ENCODE assay signal across 8 mouse cellular contexts in the genomic region with DNA sequence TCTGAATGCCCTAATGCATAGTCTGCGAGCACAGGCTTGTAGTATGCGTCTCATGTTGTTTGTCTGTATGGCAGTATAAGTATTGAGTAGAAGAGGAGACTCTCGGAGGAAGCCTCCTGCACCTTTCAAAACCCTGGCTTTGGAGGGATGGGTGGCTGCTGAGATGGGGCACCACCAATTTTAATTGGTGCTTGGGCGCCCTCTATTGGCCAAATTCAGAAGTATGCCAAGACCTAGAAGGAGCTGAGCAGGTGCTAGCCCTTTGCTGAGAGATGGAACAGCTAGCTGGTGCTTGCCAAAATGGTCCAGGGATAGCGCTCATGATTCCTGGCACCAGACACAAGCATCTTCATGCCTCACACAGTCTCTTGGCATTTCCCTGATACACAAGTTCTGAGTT. TPM values are rescaled to one million over a fixed set of nuclear protein-coding genes. Genes with fewer than 3 reads are reported as not detected.
DNase-seq lines count a peak whose midpoint lies in the region; TF ChIP-seq lines count a peak whose summit lies in the region.

No protein-coding gene starts in this region.

- DNase-seq in ZHBTc4 (ENCODE audit: low read depth, low spot score) = peak; percentile 84
- peak; percentile 89 to 95 for DNase-seq in cerebellum, postnatal 36 days
- peak; percentile 91 to 96 for DNase-seq in heart, adult 18-20 months
- peak; percentile 85 for DNase-seq in kidney, postnatal 14 days
- DNase-seq in lung, adult 2 months = peak; percentile 85
- DNase-seq in retina, embryonic 14.5 days (ENCODE audit: low spot score) = peak; percentile 93
- peak; percentile 93 for DNase-seq in thymus, postnatal 14 days

- TF ChIP-seq POLR2A in lung, adult 2 months (IDR thresholded peaks at IDR 0.05; ENCODE audit: borderline replicate concordance, extremely low read depth, low read depth, low read length) = no peak

- H3K4me3 ChIP-seq in C2C12 (ENCODE audit: insufficient read depth, poor library complexity, severe bottlenecking) = no peak overlapping the region
- H3K4me3 ChIP-seq in lung, adult 2 months (replicated peaks; ENCODE audit: extremely low read depth, low read depth, low read length) = no peak overlapping the region

- peak; percentile 43 for TF ChIP-seq CTCF in C2C12 (IDR thresholded peaks at IDR 0.05; ENCODE audit: control insufficient read depth, insufficient read depth, insufficient read length)
- TF ChIP-seq CTCF in lung, adult 2 months (IDR thresholded peaks at IDR 0.05; ENCODE audit: insufficient read depth, low read length) = peak; percentile 70

- no peak overlapping the region for H3ac ChIP-seq in C2C12 (ENCODE audit: control insufficient read depth, insufficient read length, low read depth)

- no peaks in the 10 kb centered on the region for H3K27me3 ChIP-seq in C2C12 (ENCODE audit: control insufficient read depth, insufficient read depth, insufficient read length)

- 21% methylated on average over 5 of the region's 5 CpGs for WGBS in lung, adult 2 months

- H3K4me1 ChIP-seq in lung, adult 2 months (ENCODE audit: control insufficient read depth, insufficient read depth, low read length) = peaks cover 45% of the 10 kb centered on the region

- no peaks in the 10 kb centered on the region for H3K79me2 ChIP-seq in C2C12 (ENCODE audit: control insufficient read depth, insufficient read depth)

- H3K36me3 ChIP-seq in C2C12 (ENCODE audit: control insufficient read depth, insufficient read depth) = no peaks in the 10 kb centered on the region

- no peaks in the 10 kb centered on the region for H3K79me3 ChIP-seq in C2C12 (ENCODE audit: low read depth)

TF ChIP-seq in C2C12, 6 proteins besides CTCF, POLR2A, EP300 and RAD21:
- TF ChIP-seq MYOD1 (IDR thresholded peaks at IDR 0.05; ENCODE audit: control insufficient read depth, insufficient read length, low read depth) = peak; percentile 26
- TF ChIP-seq MYOG (IDR thresholded peaks at IDR 0.05; ENCODE audit: control insufficient read depth, extremely low read depth, insufficient read length) = no peak

RNA-seq across cellular contexts. Expression of gene Naglu, which starts 12.0 kb away (rescaled TPM):
- 7.3 TPM for polyA plus RNA-seq in C2C12 (2012; fragmentation: generic; extraction: Trizol)
- total RNA-seq in heart, adult 18-20 months (2021) = 1 to 10 TPM; 7.2 to 8.4 TPM
- 32.2 and 33.5 TPM in 2 replicates for polyA plus RNA-seq in lung, adult 2 months (2012; rRNA removed)

RNA-seq across cellular contexts. Expression of gene Hsd17b1, which starts 20.4 kb away (rescaled TPM):
- not detected for polyA plus RNA-seq in C2C12 (2012; fragmentation: generic; extraction: Trizol)
- total RNA-seq in heart, adult 18-20 months (2021) = under 1 TPM; 0.41 to 0.77 TPM
- 0.17 and 0.29 TPM in 2 replicates for polyA plus RNA-seq in lung, adult 2 months (2012; rRNA removed)

RNA-seq across cellular contexts. Expression of gene Coasy, which starts 24.5 kb away (rescaled TPM):
- polyA plus RNA-seq in C2C12 (2012; fragmentation: generic; extraction: Trizol) = 31.0 TPM
- total RNA-seq in heart, adult 18-20 months (2021) = 10 to 100 TPM; 17.4 to 18.8 TPM
- polyA plus RNA-seq in lung, adult 2 months (2012; rRNA removed) = 40.2 and 43.9 TPM in 2 replicates

RNA-seq across cellular contexts. Expression of gene Mlx, which starts 29.2 kb away (rescaled TPM):
- 39.7 TPM for polyA plus RNA-seq in C2C12 (2012; fragmentation: generic; extraction: Trizol)
- total RNA-seq in heart, adult 18-20 months (2021) = 10 to 100 TPM; 17.2 to 17.9 TPM
- polyA plus RNA-seq in lung, adult 2 months (2012; rRNA removed) = 25.5 and 47.0 TPM in 2 replicates

RNA-seq across cellular contexts. Expression of gene Psmc3ip, which starts 37.4 kb away (rescaled TPM):
- polyA plus RNA-seq in C2C12 (2012; fragmentation: generic; extraction: Trizol) = 24.0 TPM
- 1 to 10 TPM; 2.4 to 2.6 TPM for total RNA-seq in heart, adult 18-20 months (2021)
- 1.5 and 2.1 TPM in 2 replicates for polyA plus RNA-seq in lung, adult 2 months (2012; rRNA removed)
